Mouse (Mus musculus): ENCODE measurements around the gene Upk2.

DNA sequence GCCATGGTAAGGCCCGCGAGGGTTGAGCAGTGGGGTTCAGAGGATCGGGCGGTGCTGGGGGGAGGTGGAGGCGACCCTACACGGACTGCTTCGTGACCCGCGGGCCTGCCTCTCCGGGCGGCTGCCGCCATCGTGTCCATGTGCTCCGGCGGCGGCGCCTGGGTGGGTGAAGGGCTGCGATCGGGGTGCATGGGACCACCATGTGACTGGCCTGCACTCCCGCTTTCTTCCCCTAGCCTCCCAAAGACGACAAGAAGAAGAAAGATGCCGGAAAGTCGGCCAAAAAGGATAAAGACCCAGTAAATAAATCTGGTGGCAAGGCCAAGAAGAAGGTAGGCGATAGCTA is 47.1 kb downstream of the Upk2 start:
- TF ChIP-seq CTCF (IDR thresholded peaks at IDR 0.05; ENCODE audit: borderline replicate concordance, extremely low read depth, insufficient read depth, insufficient read length) (no peak), POLR2A (IDR thresholded peaks at IDR 0.05; ENCODE audit: borderline replicate concordance, extremely low read depth, insufficient read depth, insufficient read length, poor library complexity, severe bottlenecking) (no peak)
